Mouse (Mus musculus): ENCODE measurements around the gene Ift80. TPM values are rescaled to one million over a fixed set of nuclear protein-coding genes. Genes with fewer than 3 reads are reported as not detected.

Gene Ift80
- polyA plus RNA-seq, 1 experiment from 2014 or later, result 10.0 TPM

MicroRNAs encoded within 50 kb of the gene (microRNA counts, 519-probe panel; counts per million panel counts)
- 6,594 counts per million, percentile 97 among the panel's probes with 10 or more counts for microRNA mmu-miR-15b

Small RNA genes within 50 kb of the gene (microRNA-seq; reads per million reads assigned to microRNA genes)
- gene Mir15b (1,450 reads per million, percentile 82 among the genes with 10 or more reads in this experiment), gene Mir16-2 (356 reads per million, percentile 66 among the genes with 10 or more reads in this experiment)

Other genes with a start within 250 kb of the Ift80 start
- gene 1110032F04Rik, start 135.0 kb downstream of the Ift80 start, polyA plus RNA-seq (2015; fragmentation: Nextera tagmentation; extraction: Ambion mirVana), result 1.8 and 2.8 TPM in 2 replicates
- gene Smc4, start 168 bp upstream of the Ift80 start, polyA plus RNA-seq (2015; fragmentation: Nextera tagmentation; extraction: Ambion mirVana), result 91.4 and 94.1 TPM in 2 replicates
- 77.0 and 80.6 TPM in 2 replicates for gene Trim59, start 40.2 kb upstream of the Ift80 start, polyA plus RNA-seq (2015; fragmentation: Nextera tagmentation; extraction: Ambion mirVana)
- gene Kpna4, start 122.5 kb upstream of the Ift80 start, polyA plus RNA-seq (2015; fragmentation: Nextera tagmentation; extraction: Ambion mirVana), result 35.4 and 38.6 TPM in 2 replicates
- gene Arl14, start 217.8 kb upstream of the Ift80 start, polyA plus RNA-seq (2015; fragmentation: Nextera tagmentation; extraction: Ambion mirVana), result not detected in 2 replicates

Data from midbrain, embryonic 13.5 days (tissue).